Mouse (Mus musculus) hindbrain, embryonic 15.5 days (tissue): ENCODE results near the gene Tmem185b. TPM values are rescaled to one million over a fixed set of nuclear protein-coding genes. Genes with fewer than 3 reads are reported as not detected.

ENCODE experiments used
- ATAC-seq: fragments of 200-750 bp; cut with Nextera tagmentation; 2 replicates; pipeline ENCODE4 v1.8.0; 2017; ENCODE audit warnings: low read depth, moderate number of reproducible peaks, moderate TSS enrichment; ENCODE audit not compliant: low FRiP score
- H3K27ac ChIP-seq: fragments of 300-500 bp; sonication (generic); replicated peaks from 2 replicates; pipeline ENCODE4 v1.5.1; 2015; ENCODE audit warnings: mild to moderate bottlenecking, inconsistent platforms
- H3K27me3 ChIP-seq: fragments of 300-500 bp; sonication (generic); 2 replicates; pipeline ENCODE4 v1.6.1; 2015; ENCODE audit warnings: control low read depth, inconsistent platforms
- H3K36me3 ChIP-seq: fragments of 300-500 bp; sonication (generic); 2 replicates; pipeline ENCODE4 v1.6.1; 2015; ENCODE audit warnings: control low read depth, inconsistent platforms
- H3K4me1 ChIP-seq: fragments of 300-500 bp; sonication (generic); replicated peaks from 2 replicates; pipeline ENCODE4 v1.6.1; 2015; ENCODE audit warnings: control low read depth, inconsistent platforms
- H3K4me2 ChIP-seq: fragments of 300-500 bp; sonication (generic); 2 replicates; pipeline ENCODE4 v1.6.1; 2015; ENCODE audit warnings: moderate library complexity, mild to moderate bottlenecking, inconsistent platforms
- H3K4me3 ChIP-seq: fragments of 300-500 bp; sonication (generic); 2 replicates; pipeline ENCODE4 v1.5.1; 2015; ENCODE audit warnings: mild to moderate bottlenecking, inconsistent platforms
- H3K9ac ChIP-seq: fragments of 300-500 bp; sonication (generic); 2 replicates; pipeline ENCODE4 v1.6.1; 2015; ENCODE audit warnings: inconsistent platforms
- H3K9me3 ChIP-seq: fragments of 300-500 bp; sonication (generic); 2 replicates; pipeline ENCODE4 v1.6.1; 2016; ENCODE audit warnings: control low read depth, inconsistent platforms
- WGBS: fragments of 180-500 bp; shearing (Covaris S2); methylation state at CpG from one replicate; pipeline ENCODE4 v1.1.7; 2015; 5-methylcytosine and 5-hydroxymethylcytosine counted together
- polyA plus RNA-seq: library from polyadenylated mRNA; unstranded; fragments of >200 nt; fragmentation: Nextera tagmentation; extraction: Ambion mirVana; gene quantifications from 2 replicates; pipeline ENCODE4 v1.2.1, GENCODE M21; 2015

Tmem185b gene
- polyA plus RNA-seq, 1 experiment from 2014 or later, result 17.3 TPM

- no peaks in the 10 kb centered on the region for H3K9me3 ChIP-seq
- ATAC-seq, result no peak
- H3K27me3 ChIP-seq, result no peaks in the 10 kb centered on the region
- H3K36me3 ChIP-seq, result no peaks in the 10 kb centered on the region
- peaks cover 26% of the 10 kb centered on the region for H3K4me1 ChIP-seq
- WGBS, result 86% methylated on average over 1 of the region's 1 CpGs
- H3K4me2 ChIP-seq, result no peak overlapping the region
- no peak overlapping the region for H3K27ac ChIP-seq
- H3K9ac ChIP-seq, result no peak overlapping the region
- no peak overlapping the region for H3K4me3 ChIP-seq
These were observed 33.5 kb upstream of the Tmem185b start for GRCm38 (mm10) chr1:119492505-119492904.

GRCm38 (mm10) chr1:119494024-119494711 lies 31.8 kb upstream of the Tmem185b start:
- Histone ChIP-seq H3K36me3 (no peaks in the 10 kb centered on the region), H3K27ac (no peak overlapping the region), H3K9ac (no peak overlapping the region), H3K9me3 (no peaks in the 10 kb centered on the region), H3K27me3 (no peaks in the 10 kb centered on the region), H3K4me3 (no peak overlapping the region), H3K4me1 (peaks cover 18% of the 10 kb centered on the region), H3K4me2 (no peak overlapping the region)
- WGBS, result 64% methylated on average over 2 of the region's 2 CpGs
- no peak for ATAC-seq

- Histone ChIP-seq H3K4me3 (no peak overlapping the region), H3K4me1 (peaks cover 18% of the 10 kb centered on the region), H3K27me3 (no peaks in the 10 kb centered on the region), H3K9ac (no peak overlapping the region), H3K9me3 (no peaks in the 10 kb centered on the region), H3K4me2 (no peak overlapping the region), H3K27ac (no peak overlapping the region), H3K36me3 (no peaks in the 10 kb centered on the region)
- ATAC-seq, result no peak
- WGBS, result 91% methylated on average over 9 of the region's 9 CpGs
These were observed 31.1 kb upstream of the Tmem185b start for GRCm38 (mm10) chr1:119494712-119495395.

GRCm38 (mm10) chr1:119495396-119495775 lies 30.6 kb upstream of the Tmem185b start:
- Histone ChIP-seq H3K9me3 (no peaks in the 10 kb centered on the region), H3K36me3 (no peaks in the 10 kb centered on the region), H3K4me1 (peaks cover 18% of the 10 kb centered on the region), H3K9ac (no peak overlapping the region), H3K27ac (no peak overlapping the region), H3K4me2 (no peak overlapping the region), H3K27me3 (no peaks in the 10 kb centered on the region), H3K4me3 (no peak overlapping the region)
- 86% methylated on average over 6 of the region's 6 CpGs for WGBS
- ATAC-seq, result no peak

GRCm38 (mm10) chr1:119497346-119498004 lies 28.5 kb upstream of the Tmem185b start:
- Histone ChIP-seq H3K27me3 (no peaks in the 10 kb centered on the region), H3K9ac (no peak overlapping the region), H3K36me3 (no peaks in the 10 kb centered on the region), H3K9me3 (no peaks in the 10 kb centered on the region), H3K4me2 (no peak overlapping the region), H3K27ac (no peak overlapping the region), H3K4me1 (peaks cover 13% of the 10 kb centered on the region), H3K4me3 (no peak overlapping the region)
- no peak for ATAC-seq
- WGBS, result 75% methylated on average over 5 of the region's 5 CpGs

GRCm38 (mm10) chr1:119498536-119499231 lies 27.3 kb upstream of the Tmem185b start:
- H3K4me2 ChIP-seq, result no peak overlapping the region
- no peaks in the 10 kb centered on the region for H3K27me3 ChIP-seq
- peaks cover 21% of the 10 kb centered on the region for H3K4me1 ChIP-seq
- no peak overlapping the region for H3K9ac ChIP-seq
- no peak for ATAC-seq
- H3K9me3 ChIP-seq, result no peaks in the 10 kb centered on the region
- H3K27ac ChIP-seq, result no peak overlapping the region
- no peak overlapping the region for H3K4me3 ChIP-seq
- WGBS, result 86% methylated on average over 9 of the region's 9 CpGs
- no peaks in the 10 kb centered on the region for H3K36me3 ChIP-seq

- Histone ChIP-seq H3K9me3 (no peaks in the 10 kb centered on the region), H3K27ac (no peak overlapping the region), H3K27me3 (no peaks in the 10 kb centered on the region), H3K9ac (no peak overlapping the region), H3K36me3 (no peaks in the 10 kb centered on the region), H3K4me2 (no peak overlapping the region), H3K4me3 (no peak overlapping the region), H3K4me1 (peaks cover 24% of the 10 kb centered on the region)
- no peak for ATAC-seq
- 91% methylated on average over 10 of the region's 10 CpGs for WGBS
These were observed 26.5 kb upstream of the Tmem185b start for GRCm38 (mm10) chr1:119499456-119499855.

GRCm38 (mm10) chr1:119501881-119502280 lies 24.1 kb upstream of the Tmem185b start:
- Histone ChIP-seq H3K27ac (no peak overlapping the region), H3K27me3 (peaks cover 3% of the 10 kb centered on the region; the same call in 1 of the 2 replicates), H3K9ac (no peak overlapping the region), H3K4me3 (no peak overlapping the region), H3K9me3 (no peaks in the 10 kb centered on the region), H3K4me2 (no peak overlapping the region), H3K4me1 (peaks cover 29% of the 10 kb centered on the region), H3K36me3 (no peaks in the 10 kb centered on the region)
- no peak for ATAC-seq
- 86% methylated on average over 8 of the region's 8 CpGs for WGBS

- WGBS, result 89% methylated on average over 11 of the region's 11 CpGs
- H3K9ac ChIP-seq, result no peak overlapping the region
These were observed 23.2 kb upstream of the Tmem185b start for GRCm38 (mm10) chr1:119502729-119503128.

GRCm38 (mm10) chr1:119503181-119503580 lies 22.8 kb upstream of the Tmem185b start:
- H3K4me3 ChIP-seq, result peak overlapping the region; percentile 73
- H3K4me1 ChIP-seq, result peaks cover 26% of the 10 kb centered on the region
- WGBS, result 78% methylated on average over 3 of the region's 3 CpGs
- H3K9me3 ChIP-seq, result no peaks in the 10 kb centered on the region
- no peak for ATAC-seq
- peaks cover 3% of the 10 kb centered on the region; the same call in 1 of the 2 replicates for H3K27me3 ChIP-seq
- peak overlapping the region; percentile 66 for H3K4me2 ChIP-seq
- no peak overlapping the region for H3K9ac ChIP-seq
- H3K27ac ChIP-seq, result no peak overlapping the region
- H3K36me3 ChIP-seq, result no peaks in the 10 kb centered on the region

More at GRCm38 (mm10) chr1:119502729-119503128, 23.2 kb upstream of the Tmem185b start:
- Histone ChIP-seq H3K36me3 (no peaks in the 10 kb centered on the region), H3K4me1 (peaks cover 26% of the 10 kb centered on the region), H3K4me3 (peak overlapping the region; percentile 73), H3K27ac (no peak overlapping the region), H3K27me3 (peaks cover 3% of the 10 kb centered on the region; the same call in 1 of the 2 replicates), H3K9me3 (no peaks in the 10 kb centered on the region), H3K4me2 (peak overlapping the region; percentile 66)
- ATAC-seq, result no peak

- peaks cover 3% of the 10 kb centered on the region; the same call in 1 of the 2 replicates for H3K27me3 ChIP-seq
- H3K9ac ChIP-seq, result peak overlapping the region; percentile 68
- H3K36me3 ChIP-seq, result no peaks in the 10 kb centered on the region
- ATAC-seq, result no peak
- H3K4me3 ChIP-seq, result peak overlapping the region; percentile 73
- WGBS, result 21% methylated on average over 5 of the region's 5 CpGs
- peak overlapping the region; percentile 66 for H3K4me2 ChIP-seq
- H3K27ac ChIP-seq, result no peak overlapping the region
- no peaks in the 10 kb centered on the region for H3K9me3 ChIP-seq
- H3K4me1 ChIP-seq, result peaks cover 32% of the 10 kb centered on the region
These were observed 22.2 kb upstream of the Tmem185b start for GRCm38 (mm10) chr1:119503808-119504207.
